Comparison of ENCODE assay signal across 14 mouse cellular contexts in genomic region chr15:12202456-12202855, GRCm38 (mm10).
"Had no signal": no experiment of that assay in that cellular context is flagged by ENCODE, and none has a peak within 500 bp of the region (broad histone marks: within the 10 kb centered on the region; RNA-seq: fewer than 3 reads in every experiment).

No protein-coding gene starts in this region.

- H3K4me3 ChIP-seq: left cerebral cortex, adult 2 months; limb, embryonic 10.5 days; liver, embryonic 12.5 days; lung, embryonic 15.5 days; megakaryocyte, embryonic 14.5 days; midbrain, embryonic 15.5 days; neural tube, embryonic 12.5 days had no signal

- ATAC-seq: liver, embryonic 12.5 days; liver, postnatal 0 days; midbrain, embryonic 15.5 days had no signal

- H3K9ac ChIP-seq: liver, embryonic 12.5 days; liver, postnatal 0 days; lung, embryonic 15.5 days; midbrain, embryonic 15.5 days; neural tube, embryonic 12.5 days had no signal

- DNase-seq: kidney, adult 11 months; kidney, postnatal 14 days; liver, postnatal 0 days; lung, postnatal 14 days; thymus, postnatal 36 days had no signal

- H3K4me2 ChIP-seq: liver, embryonic 12.5 days; lung, embryonic 15.5 days; midbrain, embryonic 11.5 days; midbrain, embryonic 15.5 days; neural tube, embryonic 12.5 days had no signal

- H3K9me3 ChIP-seq: limb, embryonic 10.5 days; liver, embryonic 12.5 days; lung, embryonic 15.5 days; megakaryocyte, embryonic 14.5 days; midbrain, embryonic 15.5 days; neural tube, embryonic 12.5 days had no signal

- H3K36me3 ChIP-seq: limb, embryonic 10.5 days; lung, embryonic 15.5 days; midbrain, embryonic 15.5 days; neural tube, embryonic 12.5 days had no signal

- H3K27me3 ChIP-seq: liver, embryonic 12.5 days; lung, embryonic 15.5 days; midbrain, embryonic 15.5 days; neural tube, embryonic 12.5 days had no signal

- H3K27ac ChIP-seq: left cerebral cortex, adult 2 months; limb, embryonic 10.5 days; liver, embryonic 12.5 days; lung, embryonic 15.5 days; macrophage; midbrain, embryonic 15.5 days; neural tube, embryonic 12.5 days had no signal
